Mouse (Mus musculus): Measurements from ENCODE around the gene Eif5.
A peak's percentile ranks its signal among the peaks of the same experiment; 100 is the strongest.
"Not testable (repeated sequence)": the region's sequence is repeated elsewhere in the genome, so short reads cannot be mapped to it uniquely, and the experiment has no call there.

Gene Eif5

DNA sequence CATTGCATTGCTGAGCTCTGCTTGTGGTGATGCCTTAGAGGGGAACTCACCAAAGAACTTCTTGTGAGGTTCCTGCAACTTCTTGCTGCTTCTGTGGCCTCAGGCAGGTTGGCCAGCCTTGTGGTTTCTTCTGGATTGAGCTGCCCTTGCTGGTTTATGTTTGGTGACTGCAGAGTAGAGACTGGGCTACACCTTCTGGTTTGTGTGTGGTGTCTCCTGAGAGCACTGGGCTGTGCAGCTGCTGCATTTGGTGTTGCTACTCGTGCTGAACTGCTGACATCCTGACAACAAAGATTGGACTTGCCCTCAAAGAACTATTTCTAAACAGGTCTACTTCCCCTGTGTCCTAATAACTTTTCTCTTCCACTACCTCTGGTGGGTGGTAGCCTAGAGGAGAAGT, 13.3 kb upstream of the Eif5 start:
- DNase-seq (ENCODE audit: low read depth, low spot score) = no peak

DNA sequence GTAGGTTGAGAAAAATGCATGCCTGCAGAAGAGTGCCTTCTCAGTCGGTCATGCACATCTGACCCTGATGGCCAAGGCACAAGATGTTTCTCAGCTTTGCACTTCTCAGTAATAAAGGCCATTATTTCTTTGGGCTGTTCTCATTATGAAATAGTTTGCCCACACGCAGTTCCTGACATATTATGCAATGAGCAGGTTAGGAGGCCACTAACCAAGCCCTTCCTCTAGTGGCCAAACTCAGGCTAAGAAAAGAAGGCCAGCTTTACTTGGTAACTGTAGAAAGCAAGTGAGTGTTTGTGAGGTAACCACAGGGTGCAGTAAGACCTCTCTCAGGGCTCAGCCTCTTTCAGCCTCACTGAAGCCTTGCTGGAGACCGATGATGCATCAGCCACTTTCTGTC, 12.9 kb upstream of the Eif5 start:
- no peak for DNase-seq (ENCODE audit: low read depth, low spot score)

DNA sequence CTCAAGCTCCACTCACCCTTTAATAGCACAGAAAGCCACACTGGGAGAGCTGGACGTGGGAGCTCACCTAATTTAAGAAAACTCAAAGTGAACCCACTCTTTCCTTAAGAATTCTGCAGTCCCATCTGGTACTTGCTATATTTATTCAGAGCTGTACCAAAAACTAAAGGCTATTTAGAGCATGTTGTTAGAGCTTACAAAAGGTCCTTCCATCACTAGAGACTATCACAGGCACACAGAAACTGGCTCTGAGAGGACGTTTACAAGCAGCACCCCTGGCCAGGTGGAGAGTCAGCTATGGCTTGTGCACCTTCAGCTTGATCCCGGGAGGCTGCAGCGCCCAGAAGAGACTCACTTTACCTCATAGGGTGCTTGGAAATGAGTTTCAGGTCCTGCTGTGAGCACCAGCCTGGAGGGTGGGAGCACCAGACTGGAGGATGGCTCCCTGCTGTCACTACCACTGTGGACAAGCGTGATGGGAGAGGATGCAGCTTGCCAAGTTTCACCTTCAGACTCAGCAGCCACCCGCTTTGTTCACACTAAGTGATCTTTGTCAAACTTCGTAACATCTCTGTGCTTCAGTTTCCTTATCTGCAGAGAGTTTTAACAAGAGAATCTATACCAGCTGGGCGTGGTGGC, 10.1 kb upstream of the Eif5 start:
- DNase-seq (ENCODE audit: low read depth, low spot score) = no peak

DNA sequence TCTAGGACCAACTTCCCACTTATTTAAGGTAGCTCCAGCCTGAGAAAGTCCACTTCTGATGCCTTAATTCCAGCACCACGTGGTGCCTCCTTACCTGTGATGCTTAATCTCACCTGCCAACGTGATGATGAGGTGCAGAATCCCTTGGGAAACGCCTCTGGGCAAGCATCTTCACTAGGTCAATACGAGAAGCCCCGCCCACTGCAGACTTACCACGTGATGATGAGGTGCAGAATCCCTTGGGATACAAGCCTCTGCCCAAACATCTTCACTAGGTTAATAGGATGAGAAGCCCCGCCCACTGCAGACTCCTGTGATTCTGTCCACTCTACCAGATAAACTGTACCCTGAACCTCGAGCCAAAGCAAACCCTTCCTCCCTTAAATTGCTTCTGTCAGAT, 8.6 kb upstream of the Eif5 start:
- DNase-seq (ENCODE audit: low read depth, low spot score) = peak; percentile 48

DNA sequence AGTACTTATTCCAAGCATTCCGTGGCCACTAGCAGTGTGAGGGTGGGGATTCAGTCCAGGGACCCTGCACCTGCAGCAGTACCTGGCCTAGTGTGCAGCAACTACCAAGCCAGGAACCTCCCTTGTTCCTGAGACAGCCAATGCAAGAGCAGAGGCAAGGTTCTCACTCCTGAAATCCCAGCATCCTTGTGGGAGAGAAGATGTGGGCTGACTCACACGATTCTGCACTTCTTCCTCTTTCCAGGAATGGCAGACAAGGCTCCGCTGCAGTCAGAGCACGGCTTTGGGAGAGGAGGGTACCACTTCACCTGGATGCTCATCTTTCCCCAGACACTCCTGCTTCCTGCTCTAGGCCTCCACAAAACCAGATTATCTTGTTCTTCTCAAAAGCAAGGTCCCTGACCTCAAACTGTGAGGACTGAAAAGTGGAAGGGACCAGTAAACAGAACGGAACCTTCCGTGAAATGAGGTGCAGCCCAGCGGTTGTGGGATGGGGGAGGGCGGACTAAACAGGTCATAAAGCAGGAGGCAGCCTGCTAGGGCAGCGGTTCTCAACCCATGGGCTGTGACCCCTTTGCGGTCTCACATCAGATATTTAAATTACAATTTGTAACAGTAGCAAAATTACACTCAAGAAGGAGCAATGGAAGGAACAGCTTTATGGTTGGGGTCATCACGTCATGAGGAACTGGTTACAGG, 4.6 kb upstream of the Eif5 start:
- no peak for DNase-seq (ENCODE audit: low read depth, low spot score)

DNA sequence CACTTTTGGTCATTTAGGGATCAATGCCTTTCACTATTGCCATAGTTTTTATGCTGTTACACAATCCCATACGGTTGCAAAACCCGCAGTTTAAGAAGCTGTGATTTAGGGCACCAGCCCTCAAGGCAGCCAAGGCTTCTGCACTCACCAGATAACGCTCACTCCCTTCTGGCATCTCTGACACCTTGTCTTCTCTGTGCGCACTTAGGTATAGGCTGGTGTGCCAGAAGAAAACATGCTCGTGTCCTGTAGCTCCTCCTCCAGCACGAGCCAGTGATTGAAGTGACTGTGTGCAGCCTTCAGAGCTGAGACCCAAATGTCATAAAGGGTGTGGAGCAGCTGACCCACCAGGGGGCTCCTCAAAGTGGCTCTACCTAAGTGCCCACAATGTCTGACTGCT, 2.5 kb upstream of the Eif5 start:
- no peak for DNase-seq (ENCODE audit: low read depth, low spot score)

DNA sequence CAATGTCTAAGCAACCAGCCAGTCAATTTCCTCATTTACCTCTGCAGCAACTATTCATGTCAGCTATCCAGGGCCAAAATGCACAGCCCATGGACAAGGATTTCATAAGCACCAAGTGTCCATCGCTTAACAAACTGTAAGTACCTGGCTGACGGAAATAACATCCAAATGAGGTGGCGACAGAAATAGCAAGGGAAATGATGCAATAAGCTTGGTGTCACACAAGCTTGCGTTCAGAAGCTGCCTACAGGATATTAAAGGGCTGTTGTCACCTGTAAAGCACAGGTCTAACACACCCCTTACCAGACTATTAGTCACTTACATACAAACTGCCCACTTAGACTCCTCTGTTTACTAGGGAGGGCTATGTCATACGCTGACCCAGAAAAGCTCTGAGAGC, 2.1 kb upstream of the Eif5 start:
- no peak for DNase-seq (ENCODE audit: low read depth, low spot score)

DNA sequence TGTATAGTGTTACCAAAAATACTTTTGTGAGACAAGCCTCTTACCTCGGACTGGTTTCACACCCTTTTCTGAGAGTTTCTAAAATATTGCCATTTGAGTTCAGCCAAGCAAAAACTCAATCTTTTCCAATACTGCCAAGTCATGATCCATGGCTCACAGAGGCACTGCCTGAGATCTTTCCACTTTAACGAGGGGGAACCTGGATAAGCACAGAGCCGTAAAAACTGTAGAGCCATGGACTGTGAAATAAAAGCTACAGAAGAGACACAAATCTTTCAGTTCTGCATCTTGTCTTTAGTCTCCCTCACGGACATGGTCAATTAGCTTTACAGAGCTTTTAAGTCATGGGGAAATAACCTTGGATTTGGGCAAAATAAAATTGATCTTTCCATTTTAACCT, 1.1 kb upstream of the Eif5 start:
- DNase-seq (ENCODE audit: low read depth, low spot score) = no peak

DNA sequence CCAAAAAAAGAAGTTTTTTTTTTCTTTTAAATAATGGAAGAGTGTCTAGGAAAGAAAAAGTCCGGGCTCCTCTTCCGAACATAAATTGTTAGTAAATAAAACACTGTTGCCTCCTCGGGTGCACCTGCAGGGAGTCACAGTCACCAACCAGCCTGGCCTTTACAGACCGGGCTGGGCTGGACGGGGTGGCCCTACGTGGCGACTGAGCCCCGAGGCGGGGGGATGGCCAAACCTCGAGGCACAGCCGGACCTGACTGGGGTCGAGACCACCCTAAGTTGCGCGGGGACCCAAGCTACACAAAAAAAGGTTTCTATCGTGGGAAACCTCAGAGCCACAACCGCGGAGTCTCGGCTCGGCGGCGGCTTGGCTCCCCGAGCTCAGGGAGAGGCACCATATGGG, 475 bp upstream of the Eif5 start:
- no peak for DNase-seq (ENCODE audit: low read depth, low spot score)

DNA sequence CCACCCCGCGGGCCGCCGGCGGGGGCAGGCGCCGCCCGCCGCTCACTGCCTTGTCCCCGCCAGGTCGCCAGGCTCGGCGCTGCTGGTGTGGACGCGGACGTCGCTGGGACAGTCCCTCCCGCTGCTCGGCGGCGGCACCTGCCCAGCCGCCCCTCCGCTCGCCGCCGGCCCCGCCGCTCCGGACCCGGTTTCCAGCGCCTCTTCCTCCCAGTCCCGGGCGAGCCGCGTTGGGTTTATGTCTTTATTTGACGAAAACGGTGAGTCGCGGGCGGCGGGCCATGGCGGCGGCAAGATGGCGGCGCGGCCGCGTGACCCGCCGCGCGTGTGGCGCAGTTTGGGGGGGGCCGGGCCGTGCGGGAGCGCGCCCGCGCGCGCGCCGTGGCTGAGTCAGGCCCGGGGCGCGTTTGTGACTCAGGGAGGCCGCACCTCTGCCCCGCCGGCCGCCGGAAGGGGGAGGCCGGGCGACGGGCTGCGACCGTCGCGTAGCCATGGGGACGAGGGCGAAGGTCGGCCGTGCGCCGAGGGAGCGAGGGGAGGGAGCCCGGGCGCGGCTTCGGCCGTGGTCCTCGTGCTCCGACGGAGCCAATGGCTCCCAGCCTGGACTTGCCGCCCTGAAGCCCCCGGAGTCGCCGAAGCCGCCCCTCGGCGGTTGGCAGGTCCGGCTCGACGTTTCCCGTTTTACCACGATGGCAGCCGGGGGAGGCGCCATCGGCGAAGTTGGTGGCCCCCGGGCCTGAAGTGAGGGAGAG, 650 bp downstream of the Eif5 start:
- DNase-seq (ENCODE audit: low read depth, low spot score) = peak; percentile 75

DNA sequence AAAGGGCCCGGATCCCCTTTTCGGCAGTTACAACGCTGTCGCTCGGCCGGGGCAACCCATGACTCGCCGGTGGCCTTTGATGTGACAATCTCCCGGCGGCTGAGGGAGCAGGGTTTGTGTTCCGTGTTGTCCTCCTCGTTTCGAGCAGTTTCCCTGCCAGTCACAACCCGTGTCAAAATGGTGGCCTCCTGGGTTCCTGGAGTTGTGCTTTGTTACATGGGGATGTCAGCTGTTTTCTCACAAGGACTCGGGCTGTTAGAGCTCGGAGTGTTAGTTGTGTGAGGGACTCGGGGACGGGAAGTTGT, 1.2 kb downstream of the Eif5 start:
- no peak for DNase-seq (ENCODE audit: low read depth, low spot score)

DNA sequence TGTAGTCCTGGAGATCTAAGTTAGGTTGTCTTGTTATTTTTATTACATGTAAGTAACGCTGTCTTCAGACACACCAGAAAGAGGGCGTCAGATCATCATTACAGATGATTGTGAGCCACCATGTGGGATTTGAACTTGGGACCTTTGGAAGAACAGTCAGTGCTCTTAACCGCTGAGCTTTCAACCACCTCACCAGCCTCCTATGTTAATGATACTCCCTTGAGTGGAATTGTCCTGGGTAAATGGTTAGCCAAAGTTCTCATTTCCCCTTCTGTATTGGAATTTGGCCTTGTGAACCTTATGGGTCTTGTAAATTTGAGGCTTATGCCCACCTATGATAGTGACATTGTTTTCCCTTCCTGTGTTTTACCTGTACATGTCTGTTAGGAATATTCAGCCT, 9.3 kb downstream of the Eif5 start:
- no peak for DNase-seq (ENCODE audit: low read depth, low spot score)

DNA sequence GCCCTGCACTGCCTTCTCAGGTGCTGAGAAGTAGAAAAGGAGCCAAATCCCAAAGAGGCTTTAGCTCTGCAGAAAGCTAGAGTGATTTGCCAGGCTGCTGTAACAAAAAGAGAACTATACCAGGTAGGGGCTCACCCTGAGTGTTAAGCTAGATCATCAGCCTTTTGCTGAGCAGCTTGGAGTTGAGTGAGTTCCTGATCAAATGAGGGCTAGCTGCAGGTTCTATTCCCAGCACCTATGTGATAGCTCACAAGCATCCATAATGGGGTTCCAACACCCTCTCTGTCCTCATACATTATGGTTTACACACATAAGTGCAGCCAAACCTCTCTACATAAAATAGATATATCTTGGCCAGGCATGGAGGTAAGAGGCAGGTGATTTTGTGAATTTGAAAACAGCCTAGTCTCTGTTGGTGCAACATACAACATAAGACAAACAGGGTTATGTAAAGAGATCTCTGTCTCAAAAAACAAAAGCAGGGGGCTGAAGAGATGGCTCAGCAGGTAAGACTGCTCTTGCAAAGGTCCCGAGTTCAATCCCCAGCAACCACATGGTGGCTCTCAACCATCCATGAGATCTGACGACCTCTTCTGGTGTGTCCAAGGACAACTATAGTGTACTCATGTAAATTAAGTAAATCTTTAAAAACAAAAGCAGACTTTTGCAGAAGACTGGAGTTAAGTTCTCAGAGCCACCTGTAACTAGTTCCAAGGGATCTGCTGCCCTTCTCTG, 10.9 kb downstream of the Eif5 start:
- no peak for DNase-seq (ENCODE audit: low read depth, low spot score)

DNA sequence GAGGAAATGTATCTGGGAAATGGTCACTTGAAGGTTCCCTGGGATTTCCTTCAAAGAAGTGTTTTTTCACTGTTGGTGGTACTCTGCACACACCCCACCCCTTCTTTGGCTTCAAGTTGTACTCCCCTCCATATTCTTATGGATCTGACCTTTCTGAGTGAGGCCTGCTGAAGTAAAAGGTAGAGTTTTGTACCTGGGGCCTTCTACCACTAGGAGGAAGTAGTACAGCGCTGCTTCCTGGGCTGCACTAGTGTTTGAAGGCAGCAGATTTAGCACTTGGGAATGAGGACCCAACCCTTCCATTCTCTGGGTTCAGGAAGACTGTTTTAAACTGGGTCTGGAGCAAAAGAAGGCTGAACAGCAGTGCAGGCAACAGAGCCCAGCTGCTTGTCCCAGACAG, 12.9 kb downstream of the Eif5 start:
- DNase-seq (ENCODE audit: low read depth, low spot score) = no peak

DNA sequence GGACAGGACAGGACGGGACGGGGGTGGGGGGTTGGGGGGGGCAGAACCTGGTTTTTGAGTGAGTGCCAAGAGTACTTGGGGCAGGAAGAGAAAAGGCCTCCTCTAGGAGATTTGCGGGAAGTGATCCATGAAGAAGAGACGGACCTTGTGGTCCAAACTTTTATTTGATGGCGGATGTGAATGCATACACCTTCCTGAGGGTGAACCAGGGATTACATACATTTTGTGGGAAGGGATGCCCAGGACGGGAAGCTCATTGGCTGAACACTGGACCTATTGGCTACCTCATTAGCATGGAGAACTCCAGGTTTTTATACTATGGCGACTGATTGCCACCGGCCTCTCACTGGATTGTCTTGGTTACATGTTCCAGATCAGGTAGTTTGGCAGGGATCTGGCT, 14.5 kb downstream of the Eif5 start:
- DNase-seq (ENCODE audit: low read depth, low spot score) = no peak

DNA sequence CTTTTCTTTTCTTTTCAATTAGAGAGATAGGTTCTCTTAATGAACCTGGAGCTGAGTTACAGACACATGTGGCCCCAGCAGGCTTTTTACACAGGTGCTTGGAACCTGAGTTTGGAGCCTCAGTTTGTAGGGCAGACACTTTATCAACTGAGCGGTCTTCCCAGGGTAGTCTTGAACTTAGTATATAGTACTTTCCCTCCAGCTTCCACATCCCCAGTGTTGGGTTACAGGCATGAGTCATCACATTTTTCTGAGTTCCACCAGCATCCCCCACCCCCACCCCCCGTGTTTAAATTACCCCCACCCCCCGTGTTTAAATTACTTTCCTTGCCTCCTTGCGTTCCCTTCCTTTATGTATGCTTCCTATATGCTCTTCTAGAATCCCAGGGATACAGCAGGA, 17.5 kb downstream of the Eif5 start:
- no peak for DNase-seq (ENCODE audit: low read depth, low spot score)

DNA sequence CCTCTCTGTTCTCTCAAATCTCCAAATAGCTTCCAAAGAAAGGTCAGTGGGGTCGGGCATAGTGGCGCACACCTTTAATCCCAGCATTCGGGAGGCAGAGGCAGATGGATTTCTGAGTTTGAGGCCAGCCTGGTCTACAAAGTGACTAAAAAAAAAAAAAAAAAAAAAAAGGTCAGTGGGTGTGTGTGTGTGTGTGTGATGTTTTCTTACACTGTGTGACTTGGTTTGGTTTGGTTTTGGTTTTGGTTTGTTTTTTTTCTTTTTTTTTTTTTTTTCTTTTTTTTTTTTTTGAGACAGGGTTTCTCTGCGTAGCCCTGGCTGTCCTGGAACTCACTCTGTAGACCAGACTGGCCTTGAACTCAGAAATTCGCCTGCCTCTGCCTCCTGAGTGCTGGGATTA, 18.1 kb downstream of the Eif5 start:
- DNase-seq (ENCODE audit: low read depth, low spot score) = not testable (repeated sequence)

DNA sequence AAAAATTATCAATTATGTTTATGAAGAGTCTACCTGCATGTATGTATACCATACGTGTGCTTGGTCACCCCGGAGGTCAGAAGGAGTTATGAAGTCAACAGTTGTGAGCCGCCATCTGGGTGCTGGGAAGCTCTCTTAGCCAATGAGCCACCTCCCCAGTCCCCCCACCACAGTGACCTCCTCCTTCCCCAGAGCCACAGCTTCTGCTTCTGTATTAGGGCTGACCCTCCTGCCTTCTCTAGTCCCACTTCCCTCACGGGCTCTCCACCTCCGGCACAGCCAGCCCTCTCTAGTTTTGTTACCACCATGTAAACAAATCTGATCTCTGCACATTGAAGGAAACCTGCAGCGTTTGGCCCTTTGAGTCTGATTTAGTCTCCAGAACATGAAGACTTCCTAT, 19.7 kb downstream of the Eif5 start:
- no peak for DNase-seq (ENCODE audit: low read depth, low spot score)

DNA sequence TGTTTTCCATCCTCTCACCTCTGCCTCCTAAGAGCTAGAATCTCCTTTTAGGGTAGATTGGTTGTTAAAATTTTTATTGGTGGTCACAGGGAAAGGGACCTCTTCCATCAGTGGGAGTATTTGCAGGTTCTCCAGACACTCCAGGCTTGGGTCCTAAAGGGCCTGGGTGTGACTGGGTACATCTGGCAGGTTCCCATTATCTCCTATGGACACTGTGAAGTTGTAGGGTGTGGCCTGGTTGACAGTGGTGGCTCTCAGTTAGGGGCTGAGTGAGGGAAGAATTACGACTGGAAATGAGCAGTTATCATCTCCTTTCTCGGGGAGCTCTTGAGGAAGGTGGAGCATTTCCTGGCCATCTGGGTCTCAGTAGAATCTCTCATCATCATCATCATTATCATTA, 20.8 kb downstream of the Eif5 start:
- no peak for DNase-seq (ENCODE audit: low read depth, low spot score)

DNA sequence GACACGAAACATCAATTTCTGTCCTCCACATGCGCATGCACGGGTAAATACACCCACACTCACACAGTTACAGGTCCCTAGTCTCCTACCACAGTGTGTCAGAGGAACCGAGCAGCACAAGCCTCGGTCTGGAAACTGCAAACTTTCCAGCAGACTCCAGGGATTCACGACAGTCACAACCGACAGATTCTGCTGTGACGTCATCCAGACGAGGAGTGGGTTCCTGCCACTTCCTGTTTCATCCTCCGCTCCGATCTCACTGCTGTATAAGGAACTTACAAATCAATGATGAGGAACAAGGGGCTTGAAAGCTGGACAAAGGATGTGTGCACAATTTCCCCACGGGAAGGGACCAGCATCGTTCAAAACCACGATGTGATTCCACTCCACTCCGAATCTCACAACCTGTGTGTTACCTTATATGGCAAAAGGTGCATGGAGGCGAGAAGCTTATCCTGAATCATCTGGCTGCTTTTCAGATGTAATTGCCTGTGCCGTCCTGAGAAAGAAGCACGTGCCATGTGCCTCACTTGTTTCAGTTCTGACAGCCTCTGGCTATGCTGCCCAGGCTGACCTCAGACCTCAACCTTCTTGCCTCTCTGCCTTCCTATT, 21.9 kb downstream of the Eif5 start:
- DNase-seq (ENCODE audit: low read depth, low spot score) = no peak

DNA sequence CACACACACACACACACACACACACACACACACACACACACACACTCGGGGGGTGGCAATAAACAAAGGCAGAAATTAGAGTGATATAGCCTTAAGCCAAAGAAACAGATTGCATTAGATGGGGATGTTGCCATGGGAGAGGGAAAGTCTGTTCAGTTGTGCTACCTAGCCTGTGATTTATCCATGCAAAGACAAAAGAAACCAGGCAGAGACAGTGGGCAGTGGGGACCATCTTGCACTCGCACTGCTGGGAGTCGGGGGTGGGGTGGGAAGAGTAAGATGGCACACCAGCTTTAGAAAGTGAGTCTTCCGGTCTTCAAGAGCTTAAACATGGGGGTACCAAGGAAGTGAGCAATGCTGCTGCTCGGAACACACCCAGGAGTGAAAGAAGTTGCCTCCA, 22.5 kb downstream of the Eif5 start:
- no peak for DNase-seq (ENCODE audit: low read depth, low spot score)

DNA sequence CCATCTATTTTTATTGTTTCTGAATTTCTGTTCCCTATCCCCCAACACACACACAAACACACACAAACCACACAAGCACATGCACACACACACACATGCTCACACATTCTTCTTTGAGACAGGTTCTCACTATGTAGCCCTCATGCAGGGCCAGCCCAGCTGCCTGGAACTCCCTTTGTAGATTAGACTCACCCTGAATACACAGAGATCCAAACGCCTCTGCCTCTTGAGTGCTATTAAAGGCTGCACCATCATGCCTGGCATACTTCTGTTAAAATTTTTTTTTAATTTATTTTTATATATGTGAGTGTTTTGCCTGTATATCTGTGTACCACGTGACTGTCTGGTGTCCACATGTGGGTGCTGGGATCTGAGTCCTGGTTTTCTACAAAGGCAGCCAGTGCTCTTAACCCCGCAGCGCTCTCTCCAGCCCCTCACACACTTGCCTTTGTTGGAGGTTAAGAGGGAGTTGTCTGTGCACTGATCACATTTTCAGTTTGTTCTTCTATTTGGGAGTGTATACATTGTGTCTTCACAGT, 24.5 kb downstream of the Eif5 start:
- DNase-seq (ENCODE audit: low read depth, low spot score) = no peak

Data from mesoderm, embryonic 11.5 days (tissue).